Mouse (Mus musculus) heart, embryonic 11.5 days (tissue): ENCODE data around the gene Olfr1019. TPM values are rescaled to one million over a fixed set of nuclear protein-coding genes. Genes with fewer than 3 reads are reported as not detected.

Experiments used
- polyA plus RNA-seq: library from polyadenylated mRNA; unstranded; fragments of >200 nt; fragmentation: Nextera tagmentation; extraction: Ambion mirVana; gene quantifications from 2 replicates; pipeline ENCODE4 v1.2.1, GENCODE M21; 2014

The Olfr1019 gene
- polyA plus RNA-seq, 1 experiment from 2014 or later, result not detected

Other genes with a start within 250 kb of the Olfr1019 start
- not detected in 2 replicates for gene Olfr1000, start 233.6 kb downstream of the Olfr1019 start, polyA plus RNA-seq
- gene Olfr1002, start 194.8 kb downstream of the Olfr1019 start, polyA plus RNA-seq, result not detected in 2 replicates
- gene Olfr154, start 181.0 kb downstream of the Olfr1019 start, polyA plus RNA-seq, result not detected in 2 replicates
- not detected in 2 replicates for gene Olfr1006, start 166.7 kb downstream of the Olfr1019 start, polyA plus RNA-seq
- gene Olfr1008, start 156.1 kb downstream of the Olfr1019 start, polyA plus RNA-seq, result not detected in 2 replicates
- not detected in 2 replicates for gene Olfr1009, start 130.1 kb downstream of the Olfr1019 start, polyA plus RNA-seq
- not detected in 2 replicates for gene Olfr1012, start 82.7 kb downstream of the Olfr1019 start, polyA plus RNA-seq
- gene Olfr1013, start 78.4 kb downstream of the Olfr1019 start, polyA plus RNA-seq, result not detected in 2 replicates
- not detected in 2 replicates for gene Olfr1014, start 72.8 kb downstream of the Olfr1019 start, polyA plus RNA-seq
- gene Olfr1015, start 63.5 kb downstream of the Olfr1019 start, polyA plus RNA-seq, result not detected in 2 replicates
- not detected in 2 replicates for gene Olfr1016, start 42.9 kb downstream of the Olfr1019 start, polyA plus RNA-seq
- gene Olfr1018, start 27.0 kb downstream of the Olfr1019 start, polyA plus RNA-seq, result not detected in 2 replicates
- gene Olfr1020, start 1.5 kb upstream of the Olfr1019 start, polyA plus RNA-seq, result not detected in 2 replicates
- not detected in 2 replicates for gene Olfr1022, start 23.1 kb upstream of the Olfr1019 start, polyA plus RNA-seq
- not detected in 2 replicates for gene Olfr1023, start 40.2 kb upstream of the Olfr1019 start, polyA plus RNA-seq
- gene Olfr1024, start 59.6 kb upstream of the Olfr1019 start, polyA plus RNA-seq, result not detected in 2 replicates
- not detected in 2 replicates for gene Olfr1025-ps1, start 69.7 kb upstream of the Olfr1019 start, polyA plus RNA-seq
- not detected in 2 replicates for gene Olfr1026, start 76.1 kb upstream of the Olfr1019 start, polyA plus RNA-seq
- gene Olfr1028, start 105.0 kb upstream of the Olfr1019 start, polyA plus RNA-seq, result not detected in 2 replicates
- gene Olfr1029, start 128.4 kb upstream of the Olfr1019 start, polyA plus RNA-seq, result not detected in 2 replicates
- not detected in 2 replicates for gene Olfr1030, start 133.8 kb upstream of the Olfr1019 start, polyA plus RNA-seq
- not detected in 2 replicates for gene Olfr1031, start 144.8 kb upstream of the Olfr1019 start, polyA plus RNA-seq
- gene Olfr1032, start 160.1 kb upstream of the Olfr1019 start, polyA plus RNA-seq, result not detected in 2 replicates
- gene Olfr1033, start 175.2 kb upstream of the Olfr1019 start, polyA plus RNA-seq, result 0.34 TPM in 1 of 2 replicates, not detected in the other
- gene Olfr1034, start 200.4 kb upstream of the Olfr1019 start, polyA plus RNA-seq, result not detected in 2 replicates
- gene Olfr1036, start 228.5 kb upstream of the Olfr1019 start, polyA plus RNA-seq, result not detected in 2 replicates
- gene Olfr1037, start 241.9 kb upstream of the Olfr1019 start, polyA plus RNA-seq, result not detected in 2 replicates